Mouse (Mus musculus) embryonic facial prominence, embryonic 14.5 days (tissue): ENCODE measurements around the gene Ccdc106. TPM values are rescaled to one million over a fixed set of nuclear protein-coding genes. Genes with fewer than 3 reads are reported as not detected.

ENCODE experiments used
- ATAC-seq: fragments of 200-750 bp; cut with Nextera tagmentation; 2 replicates; pipeline ENCODE4 v1.8.0; 2017; ENCODE audit warnings: low read depth, moderate number of reproducible peaks, moderate TSS enrichment
- DNase-seq: peaks from one replicate; pipeline ENCODE4 v3.0.0-alpha.2; 2015; ENCODE audit warnings: low spot score
- H3K27ac ChIP-seq: fragments of 300-500 bp; sonication (generic); replicated peaks from 2 replicates; pipeline ENCODE4 v1.5.1; 2014; ENCODE audit warnings: low read depth, mild to moderate bottlenecking, low read length, moderate library complexity
- H3K27me3 ChIP-seq: fragments of 300-500 bp; sonication (generic); replicated peaks from 2 replicates; pipeline ENCODE4 v1.6.1; 2014; ENCODE audit warnings: low read length; ENCODE audit not compliant: control insufficient read depth, insufficient read depth
- H3K36me3 ChIP-seq: fragments of 300-500 bp; sonication (generic); 2 replicates; pipeline ENCODE4 v1.6.1; 2014; ENCODE audit warnings: low read length, mixed read lengths; ENCODE audit not compliant: control insufficient read depth, insufficient read depth
- H3K4me1 ChIP-seq: fragments of 300-500 bp; sonication (generic); 2 replicates; pipeline ENCODE4 v1.6.1; 2014; ENCODE audit warnings: antibody characterized with exemption, low read length; ENCODE audit not compliant: control insufficient read depth, insufficient read depth
- H3K4me2 ChIP-seq: fragments of 300-500 bp; sonication (generic); 2 replicates; pipeline ENCODE4 v1.6.1; 2014; ENCODE audit warnings: low read depth, mild to moderate bottlenecking, low read length, moderate library complexity, mixed read lengths
- H3K4me3 ChIP-seq: fragments of 300-500 bp; sonication (generic); 2 replicates; pipeline ENCODE4 v1.5.1; 2014; ENCODE audit warnings: low read depth, mild to moderate bottlenecking, low read length
- H3K9ac ChIP-seq: fragments of 300-500 bp; sonication (generic); 2 replicates; pipeline ENCODE4 v1.6.1; 2014; ENCODE audit warnings: low read depth, mild to moderate bottlenecking, low read length, moderate library complexity, mixed read lengths
- H3K9me3 ChIP-seq: fragments of 300-500 bp; sonication (generic); 2 replicates; pipeline ENCODE4 v1.6.1; 2016; ENCODE audit warnings: low read length; ENCODE audit not compliant: control insufficient read depth
- WGBS: fragments of 180-500 bp; shearing (Covaris S2); extraction: QIAGEN DNeasy Blood & Tissue Kit; methylation state at CpG from one replicate; pipeline ENCODE4 v1.1.7; 2014; 5-methylcytosine and 5-hydroxymethylcytosine counted together
- polyA plus RNA-seq: library from polyadenylated mRNA; unstranded; fragments of >200 nt; fragmentation: Nextera tagmentation; extraction: Ambion mirVana; gene quantifications from 2 replicates; pipeline ENCODE4 v1.2.1, GENCODE M21; 2014

Ccdc106 gene
- polyA plus RNA-seq, 1 experiment from 2014 or later = 21.6 TPM

DNA sequence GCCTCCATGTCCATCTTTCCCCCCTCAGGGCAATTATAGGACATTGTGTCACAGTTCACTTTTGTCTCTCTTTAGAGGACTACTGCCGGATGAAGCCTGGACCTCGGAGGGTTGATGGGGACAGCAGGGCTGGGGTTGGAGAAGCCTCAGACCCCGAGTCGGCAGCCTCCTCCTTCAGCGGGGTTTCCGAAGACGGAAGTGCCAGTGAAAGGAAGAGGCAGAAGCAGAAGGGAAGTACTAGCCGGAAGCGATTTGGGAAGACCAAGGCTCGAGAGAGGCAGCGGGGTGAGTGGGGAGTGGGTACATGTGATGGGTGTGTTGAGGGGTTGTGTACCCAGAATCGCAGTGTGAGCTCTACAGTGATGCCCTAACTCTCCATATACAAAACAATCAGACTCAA lies 39.1 kb downstream of the Ccdc106 start:
- Histone ChIP-seq H3K36me3 (no peaks in the 10 kb centered on the region), H3K9ac (no peak overlapping the region), H3K9me3 (no peaks in the 10 kb centered on the region), H3K4me2 (peak overlapping the region; percentile 58), H3K4me1 (peaks cover 20% of the 10 kb centered on the region), H3K4me3 (no peak overlapping the region), H3K27ac (peak overlapping the region; percentile 100; the same call in 1 of the 2 replicates), H3K27me3 (peaks cover 16% of the 10 kb centered on the region)
- DNase-seq = no peak
- 88% methylated on average over 12 of the region's 12 CpGs for WGBS
- no peak for ATAC-seq

DNA sequence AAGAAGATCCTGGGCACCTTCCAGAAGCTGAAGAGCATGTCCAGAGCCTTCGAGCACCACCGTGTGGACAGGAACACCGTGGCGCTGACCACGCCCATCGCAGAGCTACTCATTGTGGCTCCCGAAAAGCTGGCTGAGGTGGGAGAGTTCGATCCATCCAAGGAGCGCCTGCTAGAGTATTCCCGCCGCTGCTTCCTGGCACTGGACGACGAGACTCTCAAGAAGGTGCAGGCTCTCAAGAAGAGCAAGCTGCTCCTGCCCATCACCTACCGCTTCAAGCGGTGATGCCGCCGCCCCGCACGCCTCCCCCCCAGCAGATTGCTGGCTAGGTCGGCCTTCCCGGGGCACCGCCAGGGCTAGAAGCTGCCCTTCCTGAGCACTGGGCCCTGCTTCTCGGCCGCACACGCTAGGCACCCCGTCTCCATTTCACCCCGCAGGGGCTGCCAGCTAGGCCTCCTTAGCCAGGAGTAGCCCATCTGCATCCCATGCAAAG lies 39.9 kb downstream of the Ccdc106 start:
- H3K9ac ChIP-seq = peak overlapping the region; percentile 96
- 4% methylated on average over 27 of the region's 27 CpGs for WGBS
- peaks cover 8% of the 10 kb centered on the region for H3K27me3 ChIP-seq
- H3K4me1 ChIP-seq = peaks cover 21% of the 10 kb centered on the region
- H3K36me3 ChIP-seq = no peaks in the 10 kb centered on the region
- no peaks in the 10 kb centered on the region for H3K9me3 ChIP-seq
- no peak; the same call in 1 of the 2 replicates for ATAC-seq
- peak overlapping the region; percentile 64 for H3K4me3 ChIP-seq
- peak overlapping the region; percentile 100 for H3K27ac ChIP-seq
- peak overlapping the region; percentile 58 for H3K4me2 ChIP-seq
- DNase-seq = peak; percentile 94

GRCm38 (mm10) chr7:5060944-5061773 lies 40.8 kb downstream of the Ccdc106 start:
- Histone ChIP-seq H3K4me3 (peak overlapping the region; percentile 64), H3K27me3 (no peaks in the 10 kb centered on the region), H3K4me1 (peaks cover 17% of the 10 kb centered on the region), H3K4me2 (peak overlapping the region; percentile 58), H3K9me3 (no peaks in the 10 kb centered on the region), H3K36me3 (peaks cover 2% of the 10 kb centered on the region; the same call in 1 of the 2 replicates), H3K27ac (peak overlapping the region; percentile 100), H3K9ac (peak overlapping the region; percentile 96)
- WGBS = under 1% methylated on average over 55 of the region's 60 CpGs
- DNase-seq (peak; percentile 99), ATAC-seq (peak; percentile 92)

GRCm38 (mm10) chr7:5061774-5062359 lies 41.5 kb downstream of the Ccdc106 start, which contains the start of gene U2af2:
Gene U2af2, plus strand, starts transcription at chr7:5062143.
- Histone ChIP-seq H3K9ac (peak within 1 kb of the TSS; percentile 96), H3K9me3 (no peaks in the 10 kb centered on the region), H3K27ac (peak within 1 kb of the TSS; percentile 100), H3K4me3 (peak within 1 kb of the TSS; percentile 64), H3K36me3 (peaks cover 8% of the 10 kb centered on the region; the same call in 1 of the 2 replicates), H3K27me3 (no peaks in the 10 kb centered on the region), H3K4me2 (peak within 1 kb of the TSS; percentile 58), H3K4me1 (peaks cover 17% of the 10 kb centered on the region)
- ATAC-seq (peak; percentile 77), DNase-seq (peak; percentile 95)
- WGBS = 0% methylated on average over 40 of the region's 65 CpGs

DNA sequence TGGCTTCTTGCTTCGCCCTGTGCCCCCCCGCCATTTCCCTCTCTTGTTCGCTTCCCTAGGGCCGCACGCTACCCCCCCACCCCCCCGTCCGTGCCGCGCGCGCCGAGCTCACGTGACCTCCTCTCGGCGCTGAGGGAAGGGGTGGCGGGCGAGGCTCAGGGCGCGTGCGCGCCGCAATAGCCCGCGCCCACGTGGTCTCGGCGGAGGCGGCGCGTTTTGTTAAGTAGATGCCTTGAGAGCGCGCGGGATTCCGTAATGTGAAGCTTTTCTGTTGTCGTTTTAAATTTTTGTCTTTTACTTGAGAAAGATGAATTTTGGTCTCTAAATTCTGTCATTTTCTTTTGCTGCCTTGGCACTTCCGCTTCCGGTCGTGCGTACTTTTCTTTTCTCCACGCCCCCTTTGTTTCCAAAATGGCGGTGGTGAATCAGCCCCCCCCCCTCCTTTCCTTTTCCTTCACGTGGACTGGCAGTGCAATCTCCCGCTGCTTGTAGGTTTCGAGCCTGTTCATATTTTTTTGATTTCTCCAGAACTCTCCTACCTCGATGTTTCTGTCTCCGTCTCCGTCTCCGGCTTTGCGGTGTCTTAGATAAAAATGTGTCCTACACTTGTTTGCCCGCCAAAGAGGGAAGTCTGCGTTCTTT lies 42.1 kb downstream of the Ccdc106 start:
- ATAC-seq = peak; percentile 34
- H3K4me1 ChIP-seq = peaks cover 17% of the 10 kb centered on the region
- under 1% methylated on average over 39 of the region's 51 CpGs for WGBS
- no peaks in the 10 kb centered on the region for H3K27me3 ChIP-seq
- peaks cover 12% of the 10 kb centered on the region; the same call in 1 of the 2 replicates for H3K36me3 ChIP-seq
- peak overlapping the region; percentile 100 for H3K27ac ChIP-seq
- H3K9me3 ChIP-seq = no peaks in the 10 kb centered on the region
- H3K9ac ChIP-seq = peak overlapping the region; percentile 96
- peak overlapping the region; percentile 58 for H3K4me2 ChIP-seq
- peak overlapping the region; percentile 64 for H3K4me3 ChIP-seq
- peak; percentile 92 for DNase-seq

DNA sequence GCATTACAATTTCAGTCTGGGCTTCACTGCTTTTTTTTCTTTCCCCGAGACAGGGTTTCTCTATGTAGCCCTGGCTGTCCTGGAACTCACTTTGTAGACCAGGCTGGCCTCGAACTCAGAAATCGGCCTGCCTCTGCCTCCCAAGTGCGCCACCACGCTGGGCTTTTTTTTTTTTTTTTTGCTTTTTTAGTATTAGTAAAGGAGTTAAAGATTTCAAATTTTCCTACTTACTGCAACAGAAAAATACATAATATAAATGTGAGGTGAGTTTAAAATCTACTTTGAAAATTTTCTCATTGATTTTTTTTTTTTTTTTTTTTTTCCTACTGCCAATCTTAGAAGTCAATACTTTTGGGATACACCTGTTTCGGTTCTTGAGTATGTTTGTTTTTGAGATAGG lies 44.5 kb downstream of the Ccdc106 start:
- Histone ChIP-seq H3K27ac (no peak overlapping the region), H3K4me1 (peaks cover 14% of the 10 kb centered on the region), H3K9me3 (no peaks in the 10 kb centered on the region), H3K27me3 (no peaks in the 10 kb centered on the region), H3K36me3 (peaks cover 36% of the 10 kb centered on the region), H3K9ac (no peak overlapping the region), H3K4me3 (no peak overlapping the region), H3K4me2 (no peak overlapping the region)
- 95% methylated on average over 6 of the region's 6 CpGs for WGBS
- ATAC-seq (no peak), DNase-seq (no peak)

- DNase-seq = no peak
- H3K9ac ChIP-seq = no peak overlapping the region
- no peak overlapping the region for H3K4me3 ChIP-seq
- H3K4me1 ChIP-seq = no peaks in the 10 kb centered on the region
- H3K9me3 ChIP-seq = no peaks in the 10 kb centered on the region
- no peak overlapping the region for H3K4me2 ChIP-seq
- no peak for ATAC-seq
- WGBS = 83% methylated on average over 1 of the region's 1 CpGs
- H3K27me3 ChIP-seq = no peaks in the 10 kb centered on the region
- no peak overlapping the region for H3K27ac ChIP-seq
- peaks cover 95% of the 10 kb centered on the region for H3K36me3 ChIP-seq
These were observed 53.2 kb downstream of the Ccdc106 start for GRCm38 (mm10) chr7:5073586-5073985.

- peaks cover 89% of the 10 kb centered on the region for H3K36me3 ChIP-seq
- H3K9me3 ChIP-seq = no peaks in the 10 kb centered on the region
- no peak overlapping the region for H3K9ac ChIP-seq
- H3K4me2 ChIP-seq = no peak overlapping the region
- H3K27me3 ChIP-seq = no peaks in the 10 kb centered on the region
- H3K4me1 ChIP-seq = no peaks in the 10 kb centered on the region
- H3K4me3 ChIP-seq = no peak overlapping the region
- ATAC-seq (no peak), DNase-seq (no peak)
- H3K27ac ChIP-seq = no peak overlapping the region
- WGBS = 91% methylated on average over 5 of the region's 5 CpGs
These were observed 54.6 kb downstream of the Ccdc106 start for GRCm38 (mm10) chr7:5074984-5075383.
